Mouse (Mus musculus) ES-Bruce4 (cell line): Measurements from ENCODE around the gene Dock9.

Experiments
- CTCF ChIP-seq: IDR thresholded peaks from one replicate; pipeline ENCODE4 v1.8.1; 2011; ENCODE audit warnings: low read depth, low read length
- POLR2A ChIP-seq: IDR thresholded peaks from one replicate; pipeline ENCODE4 v1.8.1; 2011; ENCODE audit warnings: low read length; ENCODE audit not compliant: insufficient read depth

- TF ChIP-seq POLR2A = no peak
- peak; percentile 8 for TF ChIP-seq CTCF
Observed at GRCm38 (mm10) chr14:121506336-121506735, 291.3 kb downstream of the Dock9 start.
